Mouse (Mus musculus) embryo, embryonic 10 days (tissue): ENCODE measurements around the gene Gstm1.
"Not testable (repeated sequence)": the region's sequence is repeated elsewhere in the genome, so short reads cannot be mapped to it uniquely, and the experiment has no call there.

Experiments used
- DNase-seq: peaks from one replicate; pipeline ENCODE4 v3.0.0-alpha.2; 2015; ENCODE audit warnings: low spot score

The Gstm1 gene

GRCm38 (mm10) chr3:108014974-108015346, 2.8 kb downstream of the Gstm1 start:
- DNase-seq, result no peak

DNA sequence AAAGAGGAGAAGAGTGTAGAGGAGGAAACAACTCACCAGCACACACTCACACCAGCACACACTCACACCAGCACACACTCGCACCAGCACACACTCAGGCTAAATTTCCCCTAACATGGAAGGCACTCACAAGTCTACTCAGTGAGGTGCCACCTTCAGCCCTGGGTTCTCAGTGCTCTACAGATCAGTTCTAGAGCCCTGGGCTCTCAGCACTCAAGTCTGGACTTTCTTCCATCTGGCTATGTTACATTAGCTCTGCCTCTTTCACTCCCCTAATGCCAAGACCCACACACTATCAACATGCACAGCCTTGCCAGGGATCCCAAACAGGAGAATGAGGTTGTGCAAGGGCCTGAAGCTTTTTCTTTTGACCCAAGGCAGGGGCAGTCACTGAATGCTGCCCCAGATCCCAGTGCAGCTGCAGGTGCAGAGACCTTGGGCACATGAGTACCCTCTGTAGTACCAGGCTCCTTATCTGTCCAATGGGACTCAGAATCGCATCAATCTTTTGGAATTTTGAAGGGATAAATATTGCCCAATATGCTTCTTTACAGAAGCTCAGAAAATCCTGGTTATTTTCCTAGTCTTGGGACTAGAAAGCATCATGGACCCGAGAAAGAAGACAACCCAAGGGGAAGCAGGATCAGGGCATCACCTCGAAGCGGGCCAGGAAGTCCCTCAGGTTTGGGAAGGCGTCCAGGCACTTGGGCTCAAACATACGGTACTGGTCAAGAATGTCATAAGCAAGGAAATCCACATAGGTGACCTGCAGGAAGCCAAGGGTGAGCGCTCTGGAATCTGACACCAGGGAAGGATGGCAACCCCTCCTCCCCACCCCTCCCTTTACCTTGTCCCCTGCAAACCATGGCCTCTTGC, 3.4 kb downstream of the Gstm1 start:
- DNase-seq, result no peak

DNA sequence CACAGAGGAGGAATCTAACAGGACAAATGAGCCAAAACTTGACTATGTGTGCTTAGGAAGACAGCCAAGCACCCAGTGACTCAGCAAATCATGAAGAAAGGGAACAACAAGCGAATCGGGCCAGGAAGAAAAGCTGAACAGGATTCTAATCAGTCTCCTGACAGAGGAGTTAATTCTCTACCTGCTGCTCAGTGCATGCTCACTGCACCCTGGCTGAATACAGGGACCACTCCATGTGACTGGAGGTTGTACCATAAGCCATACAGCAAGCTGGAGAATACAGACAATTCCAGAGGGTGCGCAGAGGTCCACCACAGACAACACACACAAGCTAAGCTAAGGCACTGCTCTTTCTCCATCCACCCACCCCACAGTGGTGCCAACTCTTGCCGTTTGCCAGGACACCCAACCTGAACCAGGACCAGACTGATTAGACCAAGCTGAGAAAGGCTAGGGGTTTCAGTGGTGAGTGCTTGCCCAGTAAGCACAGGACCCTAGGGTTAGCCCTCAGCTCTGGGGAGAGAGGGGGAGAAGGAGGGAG, 4.4 kb downstream of the Gstm1 start:
- DNase-seq, result no peak

DNA sequence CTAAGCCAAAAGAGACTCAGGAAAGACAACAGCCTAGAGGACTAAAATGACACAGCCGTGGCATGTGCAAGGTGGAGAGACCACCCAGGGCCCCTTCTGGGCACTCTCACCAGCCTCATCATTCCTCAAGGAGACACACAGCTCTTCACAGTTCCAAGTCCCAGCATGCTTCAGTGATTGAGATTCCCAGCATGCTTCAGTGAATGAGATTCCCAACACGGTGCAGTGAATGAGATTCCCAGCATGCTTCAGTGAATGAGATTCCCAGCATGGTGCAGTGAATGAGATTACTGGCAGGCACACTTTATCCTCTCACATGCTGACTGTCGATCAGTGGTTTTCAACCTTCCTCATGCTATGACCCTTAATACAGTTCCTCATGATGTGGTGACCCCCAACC, 6.2 kb downstream of the Gstm1 start:
- DNase-seq, result peak; percentile 16

GRCm38 (mm10) chr3:108010286-108010685, 7.5 kb downstream of the Gstm1 start:
- no peak for DNase-seq

GRCm38 (mm10) chr3:108002021-108002420, 15.8 kb downstream of the Gstm1 start:
- DNase-seq, result no peak

DNA sequence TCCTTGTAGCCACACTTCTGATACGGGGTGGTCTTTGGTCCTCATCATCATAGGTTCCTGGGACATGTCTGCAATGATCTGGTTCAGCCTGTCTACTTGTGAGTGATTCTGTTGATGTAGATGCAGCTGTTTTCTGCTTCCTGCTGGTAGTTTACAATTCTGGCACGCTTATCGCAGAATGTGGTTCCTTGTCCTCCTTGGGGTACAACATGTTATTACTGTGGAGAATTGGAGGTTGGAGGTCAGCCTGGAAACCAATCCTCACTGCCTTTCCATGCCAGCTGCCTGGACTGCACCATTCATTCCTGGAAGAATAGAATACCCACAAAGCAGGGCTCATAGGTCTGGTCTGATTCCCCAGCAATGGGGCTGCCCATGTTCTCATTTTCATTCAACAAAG, 18.3 kb downstream of the Gstm1 start:
- DNase-seq, result no peak

DNA sequence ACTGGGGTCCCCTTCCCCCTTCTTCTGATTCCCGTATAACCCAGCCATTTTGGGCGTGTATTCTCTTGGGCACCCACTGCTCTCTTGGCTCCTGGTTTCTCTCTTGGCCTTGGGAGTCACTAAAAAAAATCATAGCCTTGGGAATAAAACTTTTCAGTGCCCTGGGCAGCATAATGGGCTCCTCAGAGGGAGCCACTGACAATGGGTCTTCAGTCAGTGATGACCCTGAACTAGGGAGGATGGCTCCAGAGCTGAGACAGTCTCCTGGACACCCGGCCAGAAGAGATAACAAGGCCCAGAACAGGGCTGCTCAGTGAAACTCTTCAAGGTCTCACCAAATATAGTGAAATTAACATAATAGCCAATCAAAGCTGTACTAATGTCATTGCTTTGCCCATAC, 19.2 kb downstream of the Gstm1 start:
- no peak for DNase-seq

- no peak for DNase-seq
Measured at GRCm38 (mm10) chr3:107996576-107996975, 21.2 kb downstream of the Gstm1 start.

GRCm38 (mm10) chr3:107995974-107996373, 21.8 kb downstream of the Gstm1 start:
- DNase-seq, result not testable (repeated sequence)

- peak; percentile 72 for DNase-seq
Measured at GRCm38 (mm10) chr3:107986041-107986562, 31.7 kb downstream of the Gstm1 start, which contains the start of gene Gstm2. Gene Gstm2 (minus strand): TSS chr3:107986453.

GRCm38 (mm10) chr3:107985141-107985540, 32.6 kb downstream of the Gstm1 start:
- not testable (repeated sequence) for DNase-seq

GRCm38 (mm10) chr3:107984471-107984870, 33.3 kb downstream of the Gstm1 start:
- no peak for DNase-seq

DNA sequence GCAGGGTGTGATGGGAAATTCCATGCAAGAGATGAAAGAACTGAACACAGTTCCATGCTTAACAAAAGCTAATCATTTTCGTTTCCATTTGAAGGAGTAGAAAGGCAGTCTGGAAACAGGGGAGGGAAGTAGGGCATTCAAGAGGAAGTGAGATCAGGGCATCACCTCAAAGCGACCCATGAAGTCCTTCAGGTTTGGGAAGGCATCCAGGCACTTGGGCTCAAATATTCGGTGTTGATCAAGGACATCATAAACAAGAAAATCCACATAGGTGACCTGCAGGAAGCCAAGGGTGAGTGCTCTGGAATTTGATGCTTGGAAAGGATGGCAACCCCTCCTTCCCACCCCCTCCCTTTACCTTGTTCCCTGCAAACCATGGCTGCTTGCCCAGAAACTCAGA, 34.0 kb downstream of the Gstm1 start:
- DNase-seq, result no peak

GRCm38 (mm10) chr3:107982726-107983125, 35.0 kb downstream of the Gstm1 start:
- no peak for DNase-seq

GRCm38 (mm10) chr3:107981261-107981660, 36.5 kb downstream of the Gstm1 start:
- no peak for DNase-seq

GRCm38 (mm10) chr3:107977691-107978090, 40.1 kb downstream of the Gstm1 start:
- no peak for DNase-seq

DNA sequence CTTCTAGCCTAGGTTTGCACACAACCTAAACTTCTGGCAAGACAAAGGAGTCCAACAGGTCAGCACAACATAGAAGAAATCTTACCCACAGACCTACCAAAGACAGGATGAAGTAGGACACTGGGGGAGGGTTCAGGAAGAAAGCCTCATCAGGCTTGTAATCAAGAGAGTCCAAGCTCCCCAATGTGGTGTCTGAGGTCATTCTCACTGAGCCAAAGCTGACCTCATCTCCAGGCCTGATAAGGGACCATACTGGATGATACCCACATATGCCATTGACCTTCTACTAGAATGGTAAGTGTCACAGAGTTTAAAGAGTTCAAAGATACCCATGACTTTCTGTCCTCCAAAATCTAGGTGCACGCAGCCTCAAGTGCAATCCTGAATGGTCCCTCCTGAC, 43.5 kb downstream of the Gstm1 start:
- DNase-seq, result no peak

- DNase-seq, result no peak
Measured at GRCm38 (mm10) chr3:107972070-107972469, 45.7 kb downstream of the Gstm1 start.

DNA sequence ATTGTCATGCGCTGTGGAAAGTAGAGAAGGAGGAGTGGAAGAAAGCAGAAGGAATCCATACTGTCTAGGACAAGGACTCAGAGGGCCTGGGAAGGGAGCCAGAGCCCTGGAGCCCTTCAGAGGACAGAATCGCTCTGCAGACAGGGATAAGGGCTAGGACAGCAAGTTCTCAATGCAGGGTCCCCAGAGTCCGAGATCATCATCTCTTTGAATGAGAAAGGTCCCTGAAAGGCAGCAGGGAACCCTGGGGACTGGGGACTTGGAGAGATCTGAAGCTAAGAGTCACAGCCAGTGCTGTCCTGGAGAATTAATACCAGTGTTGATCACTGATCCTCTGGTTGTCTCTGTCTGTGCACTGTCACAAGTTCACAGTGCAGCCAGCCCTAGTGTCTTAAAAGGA, 46.7 kb downstream of the Gstm1 start:
- DNase-seq, result not testable (repeated sequence)

- no peak for DNase-seq
Measured at GRCm38 (mm10) chr3:107968724-107969395, 48.9 kb downstream of the Gstm1 start, which contains the start of gene Gstm3. Gene Gstm3 (minus strand): TSS chr3:107969283.

GRCm38 (mm10) chr3:107966631-107967030, 51.1 kb downstream of the Gstm1 start:
- no peak for DNase-seq

- DNase-seq, result no peak
Measured at GRCm38 (mm10) chr3:107965592-107965991, 52.2 kb downstream of the Gstm1 start.
